Mouse (Mus musculus) hindbrain, postnatal 0 days (tissue): ENCODE data around the gene Ranbp3l. TPM values are rescaled to one million over a fixed set of nuclear protein-coding genes. Genes with fewer than 3 reads are reported as not detected.

ENCODE experiments used
- ATAC-seq: fragments of 200-750 bp; cut with Nextera tagmentation; 2 replicates; pipeline ENCODE4 v1.8.0; 2017; ENCODE audit warnings: mild to moderate bottlenecking, moderate TSS enrichment, moderate library complexity
- DNase-seq: peaks from one replicate; pipeline ENCODE4 v3.0.0-alpha.2; 2015; ENCODE audit warnings: low spot score
- H3K27ac ChIP-seq: fragments of 300-500 bp; sonication (generic); 2 replicates; pipeline ENCODE4 v1.5.1; 2014; ENCODE audit warnings: mild to moderate bottlenecking
- H3K27me3 ChIP-seq: fragments of 300-500 bp; sonication (generic); 2 replicates; pipeline ENCODE4 v1.6.1; 2014; ENCODE audit warnings: low read length, mixed read lengths; ENCODE audit not compliant: insufficient read depth
- H3K36me3 ChIP-seq: fragments of 300-500 bp; sonication (generic); 2 replicates; pipeline ENCODE4 v1.6.1; 2014; ENCODE audit warnings: low read length, mixed read lengths; ENCODE audit not compliant: insufficient read depth
- H3K4me1 ChIP-seq: fragments of 300-500 bp; sonication (generic); 2 replicates; pipeline ENCODE4 v1.6.1; 2014; ENCODE audit warnings: antibody characterized with exemption, low read length, mixed read lengths; ENCODE audit not compliant: insufficient read depth
- H3K4me2 ChIP-seq: fragments of 300-500 bp; sonication (generic); 2 replicates; pipeline ENCODE4 v1.6.1; 2014; ENCODE audit warnings: low read depth, mild to moderate bottlenecking, low read length, moderate library complexity, mixed read lengths
- H3K4me3 ChIP-seq: fragments of 300-500 bp; sonication (generic); 2 replicates; pipeline ENCODE4 v1.5.1; 2014; ENCODE audit warnings: low read length
- H3K9ac ChIP-seq: fragments of 300-500 bp; sonication (generic); replicated peaks from 2 replicates; pipeline ENCODE4 v1.6.1; 2014; ENCODE audit warnings: mild to moderate bottlenecking, low read length, moderate library complexity, mixed read lengths
- H3K9me3 ChIP-seq: fragments of 300-500 bp; sonication (generic); 2 replicates; pipeline ENCODE4 v1.6.1; 2016; ENCODE audit warnings: low read length, mixed read lengths
- CTCF ChIP-seq: IDR thresholded peaks from 2 replicates; pipeline ENCODE4 v1.5.1; 2016; ENCODE audit warnings: antibody characterized with exemption, control low read depth, low read depth
- WGBS: fragments of 180-500 bp; shearing (Covaris S2); extraction: QIAGEN DNeasy Blood & Tissue Kit; methylation state at CpG from one replicate; pipeline ENCODE4 v1.1.7; 2014; 5-methylcytosine and 5-hydroxymethylcytosine counted together
- polyA plus RNA-seq: library from polyadenylated mRNA; unstranded; fragments of >200 nt; fragmentation: Nextera tagmentation; extraction: Ambion mirVana; gene quantifications from 2 replicates; pipeline ENCODE4 v1.2.1, GENCODE M21; 2015
- total RNA-seq: library from RNA; depleted of rRNA; stranded (reverse); fragments of >200 nt; gene quantifications from 2 replicates; pipeline ENCODE4 v1.2.3, GENCODE M21; 2014

Gene Ranbp3l
- total and polyA plus RNA-seq, 2 experiments from 2014 or later = 16.2 to 17.9 TPM

GRCm38 (mm10) chr15:8969061-8969635 is 1.4 kb downstream of the Ranbp3l start:
- ATAC-seq (no peak), DNase-seq (no peak)
- Histone ChIP-seq H3K4me2 (peak overlapping the region; percentile 56; the same call in 1 of the 2 replicates), H3K9ac (no peak overlapping the region), H3K36me3 (no peaks in the 10 kb centered on the region), H3K9me3 (no peaks in the 10 kb centered on the region), H3K27me3 (no peaks in the 10 kb centered on the region), H3K4me3 (no peak overlapping the region), H3K4me1 (no peaks in the 10 kb centered on the region), H3K27ac (no peak overlapping the region)
- no peak for TF ChIP-seq CTCF
- 87% methylated on average over 10 of the region's 10 CpGs for WGBS

DNA sequence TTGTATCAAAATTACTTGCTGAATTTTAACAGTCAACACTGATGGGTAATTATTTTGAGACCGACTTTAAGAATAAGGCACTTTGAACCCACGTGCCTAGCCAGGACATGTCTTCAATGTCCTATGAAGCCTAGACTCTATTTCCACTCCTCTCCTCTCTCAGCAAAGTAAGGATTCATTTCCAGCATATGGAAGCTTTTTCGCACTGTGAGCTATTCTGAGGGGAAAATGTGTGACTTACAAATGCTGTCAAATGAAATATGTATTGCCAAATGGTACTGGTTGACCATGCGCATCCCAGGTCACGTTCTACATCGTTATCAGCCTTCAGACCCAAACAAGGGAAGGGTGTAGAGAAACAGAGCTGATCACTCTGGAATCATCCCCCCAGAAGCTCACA is 23.5 kb downstream of the Ranbp3l start:
- Histone ChIP-seq H3K27ac (no peak overlapping the region), H3K4me1 (no peaks in the 10 kb centered on the region), H3K4me3 (no peak overlapping the region), H3K9ac (no peak overlapping the region), H3K27me3 (no peaks in the 10 kb centered on the region), H3K4me2 (no peak overlapping the region), H3K36me3 (no peaks in the 10 kb centered on the region), H3K9me3 (no peaks in the 10 kb centered on the region)
- TF ChIP-seq CTCF = no peak
- no peak for ATAC-seq
- WGBS = 93% methylated on average over 6 of the region's 6 CpGs
- no peak for DNase-seq

GRCm38 (mm10) chr15:8991859-8992838 is 24.4 kb downstream of the Ranbp3l start:
- Histone ChIP-seq H3K9ac (no peak overlapping the region), H3K36me3 (no peaks in the 10 kb centered on the region), H3K27ac (no peak overlapping the region), H3K9me3 (no peaks in the 10 kb centered on the region), H3K27me3 (no peaks in the 10 kb centered on the region), H3K4me3 (no peak overlapping the region), H3K4me2 (no peak overlapping the region), H3K4me1 (no peaks in the 10 kb centered on the region)
- WGBS = 78% methylated on average over 12 of the region's 12 CpGs
- DNase-seq (peak; percentile 36), ATAC-seq (peak; percentile 69)
- no peak for TF ChIP-seq CTCF

- Histone ChIP-seq H3K4me3 (no peak overlapping the region), H3K9ac (no peak overlapping the region), H3K9me3 (no peaks in the 10 kb centered on the region), H3K36me3 (no peaks in the 10 kb centered on the region), H3K27ac (no peak overlapping the region), H3K27me3 (no peaks in the 10 kb centered on the region), H3K4me2 (no peak overlapping the region), H3K4me1 (no peaks in the 10 kb centered on the region)
- ATAC-seq = no peak
- 70% methylated on average over 8 of the region's 8 CpGs for WGBS
- TF ChIP-seq CTCF = peak; percentile 56
- DNase-seq = peak; percentile 36
These were observed 27.0 kb downstream of the Ranbp3l start for GRCm38 (mm10) chr15:8994608-8995277.

- Histone ChIP-seq H3K4me3 (no peak overlapping the region), H3K36me3 (no peaks in the 10 kb centered on the region), H3K27ac (no peak overlapping the region), H3K9me3 (no peaks in the 10 kb centered on the region), H3K4me2 (no peak overlapping the region), H3K9ac (no peak overlapping the region), H3K4me1 (no peaks in the 10 kb centered on the region), H3K27me3 (no peaks in the 10 kb centered on the region)
- no peak for TF ChIP-seq CTCF
- ATAC-seq = no peak
- no peak for DNase-seq
- WGBS = 72% methylated on average over 7 of the region's 7 CpGs
These were observed 27.7 kb downstream of the Ranbp3l start for GRCm38 (mm10) chr15:8995490-8995889.

DNA sequence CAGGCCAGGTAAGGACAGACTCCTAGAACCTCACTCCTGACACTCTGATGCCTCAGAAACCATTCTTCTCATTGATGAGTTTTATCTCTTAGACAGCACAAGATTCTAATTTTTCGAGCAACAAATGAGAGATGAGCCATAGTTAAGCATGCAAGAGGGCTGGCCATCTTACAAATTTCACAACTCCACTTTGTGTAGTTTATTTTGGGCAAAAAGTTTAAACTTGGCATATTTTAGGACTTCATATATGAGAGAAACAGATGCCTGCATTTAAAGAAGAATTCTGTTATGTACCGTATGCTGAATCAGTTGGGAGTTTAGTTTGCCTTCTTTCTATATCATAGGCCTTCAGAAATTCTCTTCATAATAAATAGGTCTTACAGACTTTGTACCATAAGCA is 35.0 kb downstream of the Ranbp3l start:
- H3K4me3 ChIP-seq = no peak overlapping the region
- H3K4me1 ChIP-seq = no peaks in the 10 kb centered on the region
- H3K9ac ChIP-seq = no peak overlapping the region
- no peaks in the 10 kb centered on the region for H3K36me3 ChIP-seq
- no peaks in the 10 kb centered on the region for H3K27me3 ChIP-seq
- no peak for ATAC-seq
- no peak for TF ChIP-seq CTCF
- no peak overlapping the region for H3K27ac ChIP-seq
- H3K4me2 ChIP-seq = no peak overlapping the region
- 86% methylated on average over 2 of the region's 2 CpGs for WGBS
- H3K9me3 ChIP-seq = no peaks in the 10 kb centered on the region
- DNase-seq = no peak
